Mouse (Mus musculus): Measurements from ENCODE around the gene Ralgps1.

DNA sequence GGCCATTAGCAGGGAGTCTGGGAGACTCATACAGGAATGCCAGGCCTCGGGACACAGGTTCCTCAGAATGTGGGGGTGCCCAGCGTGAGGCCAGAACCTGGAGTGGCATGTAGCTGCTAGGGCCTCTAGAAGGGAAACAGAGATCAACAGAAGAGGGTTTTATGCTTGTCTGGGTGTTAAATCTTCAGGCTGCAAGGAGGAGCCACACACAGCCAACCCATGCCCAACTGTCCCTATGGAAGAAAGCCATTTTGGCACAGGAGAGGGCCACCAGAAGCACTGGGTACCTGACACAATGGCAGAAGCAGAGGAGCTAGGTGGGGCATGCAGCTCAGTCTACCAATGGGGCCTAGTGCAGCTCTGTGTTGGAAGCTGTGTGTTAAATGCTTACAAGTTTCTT lies 21.7 kb downstream of the Ralgps1 start:
- TF ChIP-seq POLR2AphosphoS5 (IDR thresholded peaks at IDR 0.05; ENCODE audit: borderline replicate concordance, low read depth, low read length) (no peak), MAFK (IDR thresholded peaks at IDR 0.05; ENCODE audit: borderline replicate concordance, low read depth, low read length) (no peak), KAT2A (conservative IDR thresholded peaks at IDR 0.05; ENCODE audit: low read depth, low read length) (no peak), GATA1 (IDR thresholded peaks at IDR 0.05; ENCODE audit: low read depth, low read length) (no peak), TAL1 (IDR thresholded peaks at IDR 0.05; ENCODE audit: low read length) (no peak), MEF2A (IDR thresholded peaks at IDR 0.05; ENCODE audit: extremely low read depth, insufficient replicate concordance, low read depth, low read length, poor library complexity, severe bottlenecking) (no peak), POLR2A (IDR thresholded peaks at IDR 0.05; ENCODE audit: control insufficient read depth in 1 of 2, insufficient read depth in 1 of 2, low read depth in 1 of 2, low read length in 2 of 2, poor library complexity in 1 of 2) (no peak), POLR2AphosphoS2 (IDR thresholded peaks at IDR 0.05; ENCODE audit: low read length) (no peak), CTCF (IDR thresholded peaks at IDR 0.05 in 2 of 3, conservative IDR thresholded peaks at IDR 0.05 in 1 of 3; ENCODE audit: control insufficient read depth in 1 of 3, insufficient read depth in 1 of 3, low read depth in 2 of 3, low read length in 3 of 3, poor library complexity in 1 of 3, severe bottlenecking in 1 of 3) (no peak)

All from MEL (cell line).